Mouse (Mus musculus): ENCODE data around the gene Gm43951. TPM values are rescaled to one million over a fixed set of nuclear protein-coding genes. Genes with fewer than 3 reads are reported as not detected.

Gm43951 gene
- total and polyA plus RNA-seq, 2 experiments from 2014 or later, result 1.5 to 2.5 TPM

- no peaks in the 10 kb centered on the region for H3K9me3 ChIP-seq (ENCODE audit: low read length)
- no peaks in the 10 kb centered on the region for H3K4me1 ChIP-seq (ENCODE audit: insufficient read depth, low read length)
- H3K4me2 ChIP-seq (ENCODE audit: low read depth, low read length, poor library complexity, severe bottlenecking), result no peak overlapping the region
- no peak for DNase-seq (ENCODE audit: low spot score)
- no peak for TF ChIP-seq CTCF (IDR thresholded peaks at IDR 0.05)
- no peak overlapping the region for H3K4me3 ChIP-seq (ENCODE audit: low read depth, low read length)
- ATAC-seq (ENCODE audit: low FRiP score), result no peak
- H3K36me3 ChIP-seq (ENCODE audit: insufficient read depth, low read length), result peaks cover 41% of the 10 kb centered on the region
- no peak overlapping the region for H3K9ac ChIP-seq (replicated peaks; ENCODE audit: low read length, poor library complexity, severe bottlenecking)
- 81% methylated on average over 1 of the region's 1 CpGs for WGBS
- no peak overlapping the region for H3K27ac ChIP-seq (ENCODE audit: low read depth, low read length)
- H3K27me3 ChIP-seq (ENCODE audit: insufficient read depth, low read length), result no peaks in the 10 kb centered on the region
Observed at GRCm38 (mm10) chr11:72190857-72191256, 15.8 kb downstream of the Gm43951 start.

- ATAC-seq (ENCODE audit: low FRiP score) (no peak), DNase-seq (ENCODE audit: low spot score) (no peak)
- no peak overlapping the region for H3K9ac ChIP-seq (replicated peaks; ENCODE audit: low read length, poor library complexity, severe bottlenecking)
- H3K4me1 ChIP-seq (ENCODE audit: insufficient read depth, low read length), result no peaks in the 10 kb centered on the region
- no peak for TF ChIP-seq CTCF (IDR thresholded peaks at IDR 0.05)
- no peak overlapping the region for H3K27ac ChIP-seq (ENCODE audit: low read depth, low read length)
- peaks cover 33% of the 10 kb centered on the region for H3K36me3 ChIP-seq (ENCODE audit: insufficient read depth, low read length)
- 94% methylated on average over 4 of the region's 4 CpGs for WGBS
- no peaks in the 10 kb centered on the region for H3K9me3 ChIP-seq (ENCODE audit: low read length)
- no peak overlapping the region for H3K4me3 ChIP-seq (ENCODE audit: low read depth, low read length)
- H3K27me3 ChIP-seq (ENCODE audit: insufficient read depth, low read length), result no peaks in the 10 kb centered on the region
- no peak overlapping the region for H3K4me2 ChIP-seq (ENCODE audit: low read depth, low read length, poor library complexity, severe bottlenecking)
Observed at GRCm38 (mm10) chr11:72184252-72184651, 22.4 kb downstream of the Gm43951 start.

GRCm38 (mm10) chr11:72181136-72181535 lies 25.5 kb downstream of the Gm43951 start:
- peaks cover 20% of the 10 kb centered on the region for H3K36me3 ChIP-seq (ENCODE audit: insufficient read depth, low read length)
- WGBS, result 94% methylated on average over 4 of the region's 4 CpGs

GRCm38 (mm10) chr11:72180556-72180955 lies 26.1 kb downstream of the Gm43951 start:
- TF ChIP-seq CTCF (IDR thresholded peaks at IDR 0.05), result no peak
- Histone ChIP-seq H3K36me3 (ENCODE audit: insufficient read depth, low read length) (peaks cover 25% of the 10 kb centered on the region), H3K9me3 (ENCODE audit: low read length) (no peaks in the 10 kb centered on the region), H3K4me3 (ENCODE audit: low read depth, low read length) (no peak overlapping the region), H3K4me1 (ENCODE audit: insufficient read depth, low read length) (no peaks in the 10 kb centered on the region), H3K9ac (replicated peaks; ENCODE audit: low read length, poor library complexity, severe bottlenecking) (no peak overlapping the region), H3K4me2 (ENCODE audit: low read depth, low read length, poor library complexity, severe bottlenecking) (no peak overlapping the region), H3K27ac (ENCODE audit: low read depth, low read length) (no peak overlapping the region), H3K27me3 (ENCODE audit: insufficient read depth, low read length) (no peaks in the 10 kb centered on the region)
- ATAC-seq (ENCODE audit: low FRiP score) (no peak), DNase-seq (ENCODE audit: low spot score) (no peak)
- WGBS, result 86% methylated on average over 5 of the region's 5 CpGs

More at GRCm38 (mm10) chr11:72181136-72181535, 25.5 kb downstream of the Gm43951 start:
- DNase-seq (ENCODE audit: low spot score), result no peak
- ATAC-seq (ENCODE audit: low FRiP score), result no peak
- Histone ChIP-seq H3K4me2 (ENCODE audit: low read depth, low read length, poor library complexity, severe bottlenecking) (no peak overlapping the region), H3K27me3 (ENCODE audit: insufficient read depth, low read length) (no peaks in the 10 kb centered on the region), H3K4me3 (ENCODE audit: low read depth, low read length) (no peak overlapping the region), H3K4me1 (ENCODE audit: insufficient read depth, low read length) (no peaks in the 10 kb centered on the region), H3K27ac (ENCODE audit: low read depth, low read length) (no peak overlapping the region), H3K9me3 (ENCODE audit: low read length) (no peaks in the 10 kb centered on the region), H3K9ac (replicated peaks; ENCODE audit: low read length, poor library complexity, severe bottlenecking) (no peak overlapping the region)
- no peak for TF ChIP-seq CTCF (IDR thresholded peaks at IDR 0.05)

- no peak overlapping the region for H3K4me2 ChIP-seq (ENCODE audit: low read depth, low read length, poor library complexity, severe bottlenecking)
- H3K27ac ChIP-seq (ENCODE audit: low read depth, low read length), result no peak overlapping the region
- H3K27me3 ChIP-seq (ENCODE audit: insufficient read depth, low read length), result no peaks in the 10 kb centered on the region
- no peak for TF ChIP-seq CTCF (IDR thresholded peaks at IDR 0.05)
- DNase-seq (ENCODE audit: low spot score) (peak; percentile 12), ATAC-seq (ENCODE audit: low FRiP score) (no peak)
- peaks cover 32% of the 10 kb centered on the region for H3K36me3 ChIP-seq (ENCODE audit: insufficient read depth, low read length)
- no peaks in the 10 kb centered on the region for H3K4me1 ChIP-seq (ENCODE audit: insufficient read depth, low read length)
- H3K9ac ChIP-seq (replicated peaks; ENCODE audit: low read length, poor library complexity, severe bottlenecking), result no peak overlapping the region
- H3K9me3 ChIP-seq (ENCODE audit: low read length), result no peaks in the 10 kb centered on the region
- no peak overlapping the region for H3K4me3 ChIP-seq (ENCODE audit: low read depth, low read length)
- WGBS, result 33% methylated on average over 3 of the region's 3 CpGs
Observed at GRCm38 (mm10) chr11:72176553-72176952, 30.1 kb downstream of the Gm43951 start.

- Histone ChIP-seq H3K4me2 (ENCODE audit: low read depth, low read length, poor library complexity, severe bottlenecking) (no peak overlapping the region), H3K9me3 (ENCODE audit: low read length) (no peaks in the 10 kb centered on the region), H3K4me3 (ENCODE audit: low read depth, low read length) (no peak overlapping the region), H3K4me1 (ENCODE audit: insufficient read depth, low read length) (no peaks in the 10 kb centered on the region), H3K27ac (ENCODE audit: low read depth, low read length) (no peak overlapping the region), H3K36me3 (ENCODE audit: insufficient read depth, low read length) (peaks cover 31% of the 10 kb centered on the region), H3K27me3 (ENCODE audit: insufficient read depth, low read length) (no peaks in the 10 kb centered on the region), H3K9ac (replicated peaks; ENCODE audit: low read length, poor library complexity, severe bottlenecking) (no peak overlapping the region)
- 80% methylated on average over 5 of the region's 5 CpGs for WGBS
- no peak for DNase-seq (ENCODE audit: low spot score)
- TF ChIP-seq CTCF (IDR thresholded peaks at IDR 0.05), result no peak
- ATAC-seq (ENCODE audit: low FRiP score), result no peak
Observed at GRCm38 (mm10) chr11:72175966-72176365, 30.7 kb downstream of the Gm43951 start.

All from midbrain, postnatal 0 days (tissue).